Comparison of ENCODE assay signal across 17 mouse cellular contexts in genomic region chr7:90200251-90200650, GRCm38 (mm10).
DNase-seq lines count a peak whose midpoint lies in the region; ATAC-seq and TF ChIP-seq lines count a peak whose summit lies in the region.
"Had no signal": no experiment of that assay in that cellular context is flagged by ENCODE, and none has a peak within 500 bp of the region (broad histone marks: within the 10 kb centered on the region; RNA-seq: fewer than 3 reads in every experiment).

No protein-coding gene starts in this region.

- peak; percentile 33; the same call in 1 of the 2 replicates for TF ChIP-seq CTCF in layer of hippocampus, adult 2 months (conservative IDR thresholded peaks at IDR 0.05)
- TF ChIP-seq CTCF in Patski (IDR thresholded peaks at IDR 0.05): peak; percentile 61

- no peaks in the 10 kb centered on the region for H3K27me3 ChIP-seq in Patski
- H3K27me3 ChIP-seq: heart, embryonic 13.5 days; hindbrain, embryonic 13.5 days; liver, embryonic 13.5 days; megakaryocyte, embryonic 14.5 days had no signal

- in situ Hi-C loops in Patski (cut with MboI; ENCODE audit: low pct_unique_long_range_greater_than_20kb): no loop called here

- DNase-seq in adrenal gland, postnatal 14 days: peak; percentile 5
- no peak for DNase-seq in adrenal gland, adult 18-20 months (ENCODE audit: low spot score in 2 of 2)
- DNase-seq in layer of hippocampus, adult 2 months (ENCODE audit: low spot score in 2 of 2): no peak
- no peak for DNase-seq in layer of hippocampus, adult 9-11 months
- DNase-seq in Patski (ENCODE audit: low read depth, low spot score): no peak
- DNase-seq in thymus, postnatal 25 days: no peak
- DNase-seq in cerebellum, postnatal 4 days (ENCODE audit: low spot score in 2 of 2): no peak
- DNase-seq: cerebellum, postnatal 14 days; kidney, adult 18-20 months; liver, embryonic 13.5 days; retina, postnatal 1 day; spleen, adult 18-20 months had no signal

- POLR2A ChIA-PET in Patski (lab: Charles Lee): no interaction called here

- no peak for ATAC-seq in Patski
- peak; percentile 45; the same call in 1 of the 2 replicates for ATAC-seq in megakaryocyte progenitor cell, adult 5-6 weeks (replicated peaks; ENCODE audit: poor library complexity)

- H3K27ac ChIP-seq in layer of hippocampus, adult 2 months: no peak overlapping the region
- H3K27ac ChIP-seq: embryonic facial prominence, embryonic 10.5 days; heart, embryonic 13.5 days; hindbrain, embryonic 13.5 days; liver, embryonic 13.5 days had no signal

- H3K4me3 ChIP-seq in layer of hippocampus, adult 2 months: no peak overlapping the region
- H3K4me3 ChIP-seq: embryonic facial prominence, embryonic 10.5 days; heart, embryonic 13.5 days; hindbrain, embryonic 13.5 days; liver, embryonic 13.5 days; megakaryocyte, embryonic 14.5 days had no signal

- CTCF ChIA-PET in Patski (lab: Charles Lee): interaction anchor here (2.6 kb wide), 1 partner anchor 202 kb away, joined by 6 read pairs; no protein-coding TSS in a partner anchor
